ENCODE assay signal across 8 mouse cellular contexts in genomic region chr2:74243801-74244200, GRCm38 (mm10).
DNase-seq lines count a peak whose midpoint lies in the region; ATAC-seq and TF ChIP-seq lines count a peak whose summit lies in the region.

No protein-coding gene starts in this region.

- H3K27me3 ChIP-seq in forebrain, embryonic 12.5 days, result 0 out of 2 replicates have a peak, but pooled peaks cover 6% of the 10 kb centered on the region
- H3K27me3 ChIP-seq in forebrain, embryonic 11.5 days (ENCODE audit: control insufficient read depth, insufficient read depth, low read length), result no peaks in the 10 kb centered on the region
- no peaks in the 10 kb centered on the region for H3K27me3 ChIP-seq in forebrain, postnatal 0 days (ENCODE audit: insufficient read depth, low read length)
- H3K27me3 ChIP-seq in limb, embryonic 15.5 days, result peaks cover 5% of the 10 kb centered on the region; the same call in 1 of the 2 replicates

- H3K27ac ChIP-seq in forebrain, embryonic 12.5 days, result peak overlapping the region; percentile 56; the same call in 1 of the 2 replicates
- H3K27ac ChIP-seq in forebrain, embryonic 11.5 days (ENCODE audit: low read depth, low read length), result no peak overlapping the region
- H3K27ac ChIP-seq in forebrain, postnatal 0 days (ENCODE audit: low read depth, low read length), result peak overlapping the region; percentile 30; the same call in 1 of the 2 replicates
- H3K27ac ChIP-seq in limb, embryonic 15.5 days, result 0 out of 2 replicates have a peak overlapping the region, but pooled peaks have one; percentile 1

- no peak for DNase-seq in forebrain, embryonic 11.5 days (ENCODE audit: low spot score)
- DNase-seq in A20 (ENCODE audit: low read depth, low spot score), result peak; percentile 10
- peak; percentile 65 for DNase-seq in forebrain, postnatal 0 days
- no peak for DNase-seq in adrenal gland, postnatal 25 days
- DNase-seq in thymus, postnatal 36 days, result no peak
- DNase-seq in right cerebral cortex, postnatal 4 days, result no peak

- peaks cover 16% of the 10 kb centered on the region; the same call in 1 of the 2 replicates for H3K4me1 ChIP-seq in forebrain, embryonic 12.5 days
- no peaks in the 10 kb centered on the region for H3K4me1 ChIP-seq in forebrain, embryonic 11.5 days (replicated peaks; ENCODE audit: control insufficient read depth, insufficient read depth, low read length)
- peaks cover 8% of the 10 kb centered on the region for H3K4me1 ChIP-seq in forebrain, postnatal 0 days (ENCODE audit: insufficient read depth)
- H3K4me1 ChIP-seq in limb, embryonic 15.5 days, result peaks cover 14% of the 10 kb centered on the region

- H3K9me3 ChIP-seq in forebrain, embryonic 12.5 days, result no peaks in the 10 kb centered on the region
- no peaks in the 10 kb centered on the region for H3K9me3 ChIP-seq in forebrain, embryonic 11.5 days (ENCODE audit: control insufficient read depth, low read length)
- H3K9me3 ChIP-seq in forebrain, postnatal 0 days (ENCODE audit: low read length), result no peaks in the 10 kb centered on the region
- H3K9me3 ChIP-seq in limb, embryonic 15.5 days, result no peaks in the 10 kb centered on the region

- TF ChIP-seq CTCF in forebrain, postnatal 0 days (IDR thresholded peaks at IDR 0.05; ENCODE audit: low read depth), result no peak

- no peak overlapping the region for H3K9ac ChIP-seq in forebrain, embryonic 12.5 days
- H3K9ac ChIP-seq in forebrain, embryonic 11.5 days (ENCODE audit: low read length), result no peak overlapping the region
- no peak overlapping the region for H3K9ac ChIP-seq in forebrain, postnatal 0 days
- no peak overlapping the region for H3K9ac ChIP-seq in limb, embryonic 15.5 days

- no peak overlapping the region for H3K4me3 ChIP-seq in forebrain, embryonic 12.5 days (replicated peaks)
- H3K4me3 ChIP-seq in forebrain, embryonic 11.5 days (ENCODE audit: low read depth, low read length), result no peak overlapping the region
- H3K4me3 ChIP-seq in forebrain, postnatal 0 days (ENCODE audit: low read depth, low read length), result no peak overlapping the region
- no peak overlapping the region for H3K4me3 ChIP-seq in limb, embryonic 15.5 days

- WGBS in forebrain, embryonic 12.5 days, result 66% methylated on average over 9 of the region's 9 CpGs
- 61% methylated on average over 9 of the region's 9 CpGs for WGBS in forebrain, embryonic 11.5 days
- 31% methylated on average over 9 of the region's 9 CpGs for WGBS in forebrain, postnatal 0 days
- WGBS in limb, embryonic 15.5 days, result 24% methylated on average over 9 of the region's 9 CpGs

- no peak for ATAC-seq in forebrain, embryonic 12.5 days (ENCODE audit: low FRiP score)
- ATAC-seq in forebrain, embryonic 11.5 days (replicated peaks; ENCODE audit: low FRiP score), result no peak
- peak; percentile 71 for ATAC-seq in forebrain, postnatal 0 days
- ATAC-seq in limb, embryonic 15.5 days (ENCODE audit: insufficient number of reproducible peaks, low FRiP score, low TSS enrichment, low read depth), result peak; percentile 67; the same call in 1 of the 2 replicates

- no peaks in the 10 kb centered on the region for H3K36me3 ChIP-seq in forebrain, embryonic 12.5 days (replicated peaks)
- H3K36me3 ChIP-seq in forebrain, embryonic 11.5 days (ENCODE audit: control insufficient read depth, insufficient read depth, low read length), result no peaks in the 10 kb centered on the region
- no peaks in the 10 kb centered on the region for H3K36me3 ChIP-seq in forebrain, postnatal 0 days (ENCODE audit: insufficient read depth)
- H3K36me3 ChIP-seq in limb, embryonic 15.5 days, result no peaks in the 10 kb centered on the region

- H3K4me2 ChIP-seq in forebrain, embryonic 12.5 days, result no peak overlapping the region
- H3K4me2 ChIP-seq in forebrain, embryonic 11.5 days (ENCODE audit: low read depth, low read length, severe bottlenecking), result no peak overlapping the region
- peak overlapping the region; percentile 23 for H3K4me2 ChIP-seq in forebrain, postnatal 0 days (ENCODE audit: low read depth)
- peak overlapping the region; percentile 7 for H3K4me2 ChIP-seq in limb, embryonic 15.5 days

Comparison
In these comparisons a context has a peak if more than half of its experiments do, and no peak if none do; other contexts are left out.
1. ATAC-seq: peak in forebrain, postnatal 0 days (single experiment) and limb, embryonic 15.5 days (single experiment); none in forebrain, embryonic 12.5 days (single experiment) and forebrain, embryonic 11.5 days (single experiment).
2. H3K4me2 ChIP-seq: peak in forebrain, postnatal 0 days (single experiment) and limb, embryonic 15.5 days (single experiment); none in forebrain, embryonic 12.5 days (single experiment) and forebrain, embryonic 11.5 days (single experiment).
3. DNase-seq: peak in A20 (single experiment) and forebrain, postnatal 0 days (single experiment); none in forebrain, embryonic 11.5 days (single experiment), adrenal gland, postnatal 25 days (single experiment), thymus, postnatal 36 days (0 of 2) and right cerebral cortex, postnatal 4 days (single experiment).